Mouse (Mus musculus) heart, adult 10 weeks (tissue): Measurements from ENCODE around the gene 2310022A10Rik. TPM values are rescaled to one million over a fixed set of nuclear protein-coding genes. Genes with fewer than 3 reads are reported as not detected.

ENCODE experiments used
- polyA plus RNA-seq: library from polyadenylated mRNA; stranded (reverse); fragments of 350-450 nt; fragmentation: Illumina TruSeq; extraction: RNeasy Lipid Tissue Mini Kit (QIAGEN cat#74804); gene quantifications from one replicate; pipeline ENCODE4 v1.2.3, GENCODE M21; 2014; ENCODE audit warnings: low read depth, low replicate concordance

The 2310022A10Rik gene
- polyA plus RNA-seq, result 54.0 TPM

GRCm38 (mm10) chr7:27552931-27553513 lies at the start of gene 2310022A10Rik, which contains the start of gene Pld3:
2310022A10Rik (plus strand) TSS chr7:27553233.
Pld3 (minus strand) TSS chr7:27553218.

GRCm38 (mm10) chr7:27522967-27523366 lies 30.1 kb upstream of the 2310022A10Rik start, which contains the start of gene Hipk4:
Hipk4 (plus strand) TSS chr7:27523267.

GRCm38 (mm10) chr7:27591266-27592216 lies 38.5 kb downstream of the 2310022A10Rik start, which contains the start of gene Akt2:
Akt2 (plus strand) TSS chr7:27591552.

Other genes starting within 250 kb of the 2310022A10Rik start
- gene Ltbp4, start 215.5 kb upstream of the 2310022A10Rik start, polyA plus RNA-seq, result 237 TPM
- 9.0 TPM for gene Shkbp1, start 197.2 kb upstream of the 2310022A10Rik start, polyA plus RNA-seq
- gene Gm20479, start 195.8 kb upstream of the 2310022A10Rik start, polyA plus RNA-seq, result not detected
- gene Sptbn4, start 105.5 kb upstream of the 2310022A10Rik start, polyA plus RNA-seq, result 0.29 TPM
- gene Blvrb, start 105.3 kb upstream of the 2310022A10Rik start, polyA plus RNA-seq, result 21.6 TPM
- gene Sertad3, start 79.5 kb upstream of the 2310022A10Rik start, polyA plus RNA-seq, result 5.5 TPM
- 13.5 TPM for gene Sertad1, start 66.3 kb upstream of the 2310022A10Rik start, polyA plus RNA-seq
- 0.76 TPM for gene Prx, start 53.9 kb upstream of the 2310022A10Rik start, polyA plus RNA-seq
- gene Hipk4, start 30.0 kb upstream of the 2310022A10Rik start, polyA plus RNA-seq, result not detected
- 25.0 TPM for gene Pld3, start within 50 bp of the 2310022A10Rik start, polyA plus RNA-seq
- gene Akt2, start 38.3 kb downstream of the 2310022A10Rik start, polyA plus RNA-seq, result 171 TPM
- gene Ttc9b, start 100.7 kb downstream of the 2310022A10Rik start, polyA plus RNA-seq, result not detected
- gene Map3k10, start 121.4 kb downstream of the 2310022A10Rik start, polyA plus RNA-seq, result 13.2 TPM
- gene Zfp607b, start 136.1 kb downstream of the 2310022A10Rik start, polyA plus RNA-seq, result 1.4 TPM
- gene Zfp60, start 178.2 kb downstream of the 2310022A10Rik start, polyA plus RNA-seq, result 5.9 TPM